In the genomic region with DNA sequence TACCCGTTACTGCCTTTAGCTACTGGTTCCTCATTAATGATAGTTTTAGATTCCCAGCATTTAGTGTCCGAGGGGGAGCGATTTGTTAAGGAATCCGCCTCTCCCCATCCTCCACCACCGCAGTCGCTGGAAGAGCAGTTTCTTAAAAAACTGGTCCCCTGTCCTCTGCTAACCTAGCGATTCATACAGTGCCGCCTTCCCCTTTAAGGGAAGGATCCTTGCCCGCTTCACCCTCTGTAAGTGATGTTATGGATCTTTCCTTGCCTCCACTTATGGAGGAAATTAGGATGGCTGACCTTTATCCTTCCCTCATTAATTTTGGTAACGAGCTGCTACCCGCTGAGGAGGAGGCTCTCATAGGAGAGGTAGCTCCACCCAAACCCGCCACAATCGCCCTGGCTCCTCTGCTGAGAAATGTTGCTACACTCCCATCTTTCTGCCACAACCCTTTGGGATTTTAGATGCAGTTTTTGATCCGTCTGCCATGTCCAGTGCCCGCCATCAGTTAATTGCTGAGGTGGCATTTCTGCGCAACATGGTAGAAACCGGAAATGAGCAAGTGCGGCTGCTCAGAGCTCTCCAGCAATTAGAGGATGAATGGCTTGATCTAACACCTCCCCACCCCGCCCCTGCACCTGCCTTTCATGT, we compare ENCODE assay signal across 8 mouse cellular contexts. TPM values are rescaled to one million over a fixed set of nuclear protein-coding genes. Genes with fewer than 3 reads are reported as not detected.
DNase-seq lines count a peak whose midpoint lies in the region; ATAC-seq and TF ChIP-seq lines count a peak whose summit lies in the region.

No protein-coding gene starts in this region.

- ATAC-seq in embryonic facial prominence, embryonic 13.5 days (ENCODE audit: insufficient number of reproducible peaks, insufficient read depth, low FRiP score, low TSS enrichment, low read depth) = no peak
- ATAC-seq in heart, embryonic 16.5 days (replicated peaks; ENCODE audit: extremely low read depth, insufficient read depth, low FRiP score) = peak; percentile 55; the same call in 1 of the 2 replicates
- peak; percentile 93 for ATAC-seq in midbrain, postnatal 0 days (ENCODE audit: low FRiP score)

- no peaks in the 10 kb centered on the region for H3K79me2 ChIP-seq in liver, adult 2 months (ENCODE audit: control insufficient read depth, insufficient read depth, low read length)

- TF ChIP-seq POLR2A in liver, adult 2 months (IDR thresholded peaks at IDR 0.05; ENCODE audit: extremely low read depth, insufficient read depth, low read length) = no peak

- peak; percentile 83 for DNase-seq in A20 (ENCODE audit: low read depth, low spot score)
- peak; percentile 51 for DNase-seq in adrenal gland, postnatal 14 days
- DNase-seq in kidney, postnatal 14 days = peak; percentile 42
- DNase-seq in liver, adult 2 months (ENCODE audit: extremely low read depth, low read depth, low spot score) = peak; percentile 4
- peak; percentile 89 for DNase-seq in midbrain, postnatal 0 days (ENCODE audit: low spot score)
- peak; percentile 66 for DNase-seq in splenic B cell, adult 2 months (ENCODE audit: low read depth, low spot score)

- H3K9ac ChIP-seq in embryonic facial prominence, embryonic 13.5 days = peak overlapping the region; percentile 68
- H3K9ac ChIP-seq in heart, embryonic 16.5 days (ENCODE audit: low read length) = peak overlapping the region; percentile 46
- H3K9ac ChIP-seq in liver, adult 2 months (ENCODE audit: low read depth, low read length) = no peak overlapping the region
- H3K9ac ChIP-seq in midbrain, postnatal 0 days (replicated peaks; ENCODE audit: low read length, poor library complexity, severe bottlenecking) = peak overlapping the region; percentile 79

- H3K27me3 ChIP-seq in embryonic facial prominence, embryonic 13.5 days = no peaks in the 10 kb centered on the region
- peaks cover 2% of the 10 kb centered on the region; the same call in 1 of the 2 replicates for H3K27me3 ChIP-seq in heart, embryonic 16.5 days (ENCODE audit: control insufficient read depth, insufficient read depth, low read length)
- no peaks in the 10 kb centered on the region for H3K27me3 ChIP-seq in liver, adult 2 months (ENCODE audit: control insufficient read depth, insufficient read depth, low read length)
- no peaks in the 10 kb centered on the region for H3K27me3 ChIP-seq in midbrain, postnatal 0 days (ENCODE audit: insufficient read depth, low read length)
- no peaks in the 10 kb centered on the region for H3K27me3 ChIP-seq in splenic B cell, adult 2 months (ENCODE audit: control insufficient read depth, insufficient read depth, low read length, poor library complexity, severe bottlenecking)

- under 1% methylated on average over 19 of the region's 19 CpGs for WGBS in embryonic facial prominence, embryonic 13.5 days
- WGBS in heart, embryonic 16.5 days = 1% methylated on average over 19 of the region's 19 CpGs
- 3% methylated on average over 19 of the region's 19 CpGs for WGBS in liver, adult 2 months
- WGBS in midbrain, postnatal 0 days = under 1% methylated on average over 19 of the region's 19 CpGs

- H3K36me3 ChIP-seq in embryonic facial prominence, embryonic 13.5 days = no peaks in the 10 kb centered on the region
- H3K36me3 ChIP-seq in heart, embryonic 16.5 days (ENCODE audit: control insufficient read depth, insufficient read depth) = no peaks in the 10 kb centered on the region
- H3K36me3 ChIP-seq in liver, adult 2 months (ENCODE audit: control insufficient read depth, insufficient read depth, low read length) = no peaks in the 10 kb centered on the region
- no peaks in the 10 kb centered on the region for H3K36me3 ChIP-seq in midbrain, postnatal 0 days (ENCODE audit: insufficient read depth, low read length)
- no peaks in the 10 kb centered on the region for H3K36me3 ChIP-seq in splenic B cell, adult 2 months (ENCODE audit: control insufficient read depth, insufficient read depth, low read length, poor library complexity, severe bottlenecking)

- H3K9me3 ChIP-seq in embryonic facial prominence, embryonic 13.5 days = no peaks in the 10 kb centered on the region
- H3K9me3 ChIP-seq in heart, embryonic 16.5 days (replicated peaks; ENCODE audit: control insufficient read depth, low read length) = no peaks in the 10 kb centered on the region
- H3K9me3 ChIP-seq in midbrain, postnatal 0 days (ENCODE audit: low read length) = no peaks in the 10 kb centered on the region

- TF ChIP-seq CTCF in liver, adult 2 months (IDR thresholded peaks at IDR 0.05; ENCODE audit: low read depth, low read length) = no peak
- TF ChIP-seq CTCF in midbrain, postnatal 0 days (IDR thresholded peaks at IDR 0.05) = no peak

- no peak overlapping the region for H3K27ac ChIP-seq in embryonic facial prominence, embryonic 13.5 days
- H3K27ac ChIP-seq in heart, embryonic 16.5 days (ENCODE audit: low read length) = no peak overlapping the region
- no peak overlapping the region for H3K27ac ChIP-seq in liver, adult 2 months (replicated peaks; ENCODE audit: insufficient read depth, low read depth, low read length)
- H3K27ac ChIP-seq in midbrain, postnatal 0 days (ENCODE audit: low read depth, low read length) = peak overlapping the region; percentile 96

- no peaks in the 10 kb centered on the region; the same call in 1 of the 2 replicates for H3K4me1 ChIP-seq in embryonic facial prominence, embryonic 13.5 days
- no peaks in the 10 kb centered on the region; the same call in 1 of the 2 replicates for H3K4me1 ChIP-seq in heart, embryonic 16.5 days (ENCODE audit: control insufficient read depth, insufficient read depth, low read length)
- H3K4me1 ChIP-seq in liver, adult 2 months (ENCODE audit: control insufficient read depth, insufficient read depth, low read length) = no peaks in the 10 kb centered on the region
- H3K4me1 ChIP-seq in midbrain, postnatal 0 days (ENCODE audit: insufficient read depth, low read length) = no peaks in the 10 kb centered on the region

- H3K4me3 ChIP-seq in embryonic facial prominence, embryonic 13.5 days = peak overlapping the region; percentile 53
- H3K4me3 ChIP-seq in heart, embryonic 16.5 days (ENCODE audit: low read length) = peak overlapping the region; percentile 66
- peak overlapping the region; percentile 31; the same call in 1 of the 2 replicates for H3K4me3 ChIP-seq in liver, adult 2 months (ENCODE audit: insufficient read depth, low read depth, low read length)
- H3K4me3 ChIP-seq in midbrain, postnatal 0 days (ENCODE audit: low read depth, low read length) = peak overlapping the region; percentile 48

- peak overlapping the region; percentile 83 for H3K4me2 ChIP-seq in embryonic facial prominence, embryonic 13.5 days
- H3K4me2 ChIP-seq in heart, embryonic 16.5 days (ENCODE audit: low read depth, low read length) = peak overlapping the region; percentile 96
- peak overlapping the region; percentile 68 for H3K4me2 ChIP-seq in midbrain, postnatal 0 days (ENCODE audit: low read depth, low read length, poor library complexity, severe bottlenecking)

RNA-seq across cellular contexts. Expression of a gene that starts 10.8 kb away (rescaled TPM):
- total RNA-seq in adrenal gland, postnatal 14 days (2021) = not detected in 2 replicates
- polyA plus RNA-seq in embryonic facial prominence, embryonic 13.5 days (2015; fragmentation: Nextera tagmentation; extraction: Ambion mirVana) = not detected in 2 replicates
- not detected in 2 replicates for polyA plus RNA-seq in heart, embryonic 16.5 days (2015; fragmentation: Nextera tagmentation; extraction: Ambion mirVana)
- total RNA-seq in liver, adult 2 months (2014; rRNA removed) = not detected in 2 replicates
- polyA plus RNA-seq in liver, adult 2 months (2012; rRNA removed) = not detected in 2 replicates
- total RNA-seq in midbrain, postnatal 0 days (2014; rRNA removed) = not detected in 2 replicates
- not detected in 2 replicates for polyA plus RNA-seq in midbrain, postnatal 0 days (2015; fragmentation: Nextera tagmentation; extraction: Ambion mirVana)

RNA-seq across cellular contexts. Expression of a gene that starts 28.9 kb away (rescaled TPM):
- not detected in 2 replicates for total RNA-seq in adrenal gland, postnatal 14 days (2021)
- polyA plus RNA-seq in embryonic facial prominence, embryonic 13.5 days (2015; fragmentation: Nextera tagmentation; extraction: Ambion mirVana) = 0.23 TPM in 1 of 2 replicates, not detected in the other
- not detected in 2 replicates for polyA plus RNA-seq in heart, embryonic 16.5 days (2015; fragmentation: Nextera tagmentation; extraction: Ambion mirVana)
- total RNA-seq in liver, adult 2 months (2014; rRNA removed) = not detected in 2 replicates
- polyA plus RNA-seq in liver, adult 2 months (2012; rRNA removed) = not detected in 2 replicates
- not detected in 2 replicates for total RNA-seq in midbrain, postnatal 0 days (2014; rRNA removed)
- polyA plus RNA-seq in midbrain, postnatal 0 days (2015; fragmentation: Nextera tagmentation; extraction: Ambion mirVana) = not detected in 2 replicates

RNA-seq across cellular contexts. Expression of a gene that starts 43.1 kb away (rescaled TPM):
- 15.6 and 18.4 TPM in 2 replicates for total RNA-seq in adrenal gland, postnatal 14 days (2021)
- 22.4 and 25.4 TPM in 2 replicates for polyA plus RNA-seq in embryonic facial prominence, embryonic 13.5 days (2015; fragmentation: Nextera tagmentation; extraction: Ambion mirVana)
- 10.4 and 10.7 TPM in 2 replicates for polyA plus RNA-seq in heart, embryonic 16.5 days (2015; fragmentation: Nextera tagmentation; extraction: Ambion mirVana)
- 4.8 and 5.0 TPM in 2 replicates for total RNA-seq in liver, adult 2 months (2014; rRNA removed)
- polyA plus RNA-seq in liver, adult 2 months (2012; rRNA removed) = 5.3 and 8.0 TPM in 2 replicates
- 23.5 and 29.6 TPM in 2 replicates for total RNA-seq in midbrain, postnatal 0 days (2014; rRNA removed)
- polyA plus RNA-seq in midbrain, postnatal 0 days (2015; fragmentation: Nextera tagmentation; extraction: Ambion mirVana) = 12.5 and 14.3 TPM in 2 replicates

RNA-seq across cellular contexts. Expression of a gene that starts 53.1 kb away (rescaled TPM):
- total RNA-seq in adrenal gland, postnatal 14 days (2021) = not detected in 2 replicates
- not detected in 2 replicates for polyA plus RNA-seq in embryonic facial prominence, embryonic 13.5 days (2015; fragmentation: Nextera tagmentation; extraction: Ambion mirVana)
- polyA plus RNA-seq in heart, embryonic 16.5 days (2015; fragmentation: Nextera tagmentation; extraction: Ambion mirVana) = not detected in 2 replicates
- not detected in 2 replicates for total RNA-seq in liver, adult 2 months (2014; rRNA removed)
- not detected in 2 replicates for polyA plus RNA-seq in liver, adult 2 months (2012; rRNA removed)
- total RNA-seq in midbrain, postnatal 0 days (2014; rRNA removed) = not detected in 2 replicates
- polyA plus RNA-seq in midbrain, postnatal 0 days (2015; fragmentation: Nextera tagmentation; extraction: Ambion mirVana) = not detected in 2 replicates

RNA-seq across cellular contexts. Expression of a gene that starts 57.3 kb away (rescaled TPM):
- 44.2 and 47.9 TPM in 2 replicates for total RNA-seq in adrenal gland, postnatal 14 days (2021)
- 92.3 and 118 TPM in 2 replicates for polyA plus RNA-seq in embryonic facial prominence, embryonic 13.5 days (2015; fragmentation: Nextera tagmentation; extraction: Ambion mirVana)
- 73.2 and 89.1 TPM in 2 replicates for polyA plus RNA-seq in heart, embryonic 16.5 days (2015; fragmentation: Nextera tagmentation; extraction: Ambion mirVana)
- total RNA-seq in liver, adult 2 months (2014; rRNA removed) = 10.6 and 16.4 TPM in 2 replicates
- 42.7 and 43.6 TPM in 2 replicates for polyA plus RNA-seq in liver, adult 2 months (2012; rRNA removed)
- total RNA-seq in midbrain, postnatal 0 days (2014; rRNA removed) = 47.7 and 48.5 TPM in 2 replicates
- polyA plus RNA-seq in midbrain, postnatal 0 days (2015; fragmentation: Nextera tagmentation; extraction: Ambion mirVana) = 169 and 187 TPM in 2 replicates

Comparison
In these comparisons a context has a peak if more than half of its experiments do, and no peak if none do; other contexts are left out.
1. DNase-seq: peak in every context shown above with its lines; median percentile 89 in midbrain, postnatal 0 days; 83 in A20; 66 in splenic B cell, adult 2 months; 51 in adrenal gland, postnatal 14 days; 42 in kidney, postnatal 14 days; 4 in liver, adult 2 months.